Mouse (Mus musculus): ENCODE measurements around the gene Pnpla8. TPM values are rescaled to one million over a fixed set of nuclear protein-coding genes. Genes with fewer than 3 reads are reported as not detected.

The Pnpla8 gene
- total and polyA plus RNA-seq, 3 experiments, result 3.6 to 143 (median 132) TPM

GRCm38 (mm10) chr12:44346143-44346542 lies 125.0 kb downstream of the Pnpla8 start:
- no peak for DNase-seq

DNA sequence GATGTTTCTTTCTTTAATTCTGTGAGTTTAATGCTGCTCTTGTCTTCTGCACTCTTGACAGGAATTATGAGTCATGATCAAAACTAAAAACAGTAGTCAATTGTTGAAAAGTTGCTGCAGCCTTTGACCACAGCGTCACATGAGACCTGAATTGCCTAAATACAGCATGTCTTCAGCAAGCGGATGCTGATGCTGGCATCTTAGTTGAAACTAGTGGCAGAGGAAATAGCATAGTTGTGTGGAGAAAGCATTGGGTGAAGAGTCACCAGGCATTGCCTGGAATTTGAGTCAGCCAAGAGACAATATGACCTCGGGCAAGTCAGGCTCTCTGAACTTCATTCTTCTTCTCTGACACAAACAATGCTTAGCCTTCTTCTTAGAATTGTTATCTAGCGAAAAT lies 133.9 kb downstream of the Pnpla8 start:
- no peak for DNase-seq

DNA sequence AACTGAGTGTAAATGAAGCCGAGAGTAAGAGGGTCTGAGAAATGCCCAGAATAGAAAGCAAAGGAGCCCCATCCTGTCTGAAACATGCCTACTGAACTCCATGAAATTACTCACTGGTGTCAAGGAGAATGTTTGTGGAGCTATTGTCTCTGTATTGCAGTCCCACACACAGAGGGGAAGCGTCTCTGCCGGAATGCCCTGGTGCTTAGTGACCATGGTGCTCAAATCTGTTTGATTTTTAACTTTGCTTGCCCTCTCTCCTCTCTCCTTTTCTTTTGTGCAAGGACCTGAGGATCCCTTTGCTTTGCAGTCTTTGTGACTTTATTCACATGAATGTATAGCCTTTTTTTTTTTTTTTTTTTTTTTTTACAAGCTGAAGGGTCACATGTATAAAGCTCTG lies 136.3 kb downstream of the Pnpla8 start:
- no peak for DNase-seq

DNA sequence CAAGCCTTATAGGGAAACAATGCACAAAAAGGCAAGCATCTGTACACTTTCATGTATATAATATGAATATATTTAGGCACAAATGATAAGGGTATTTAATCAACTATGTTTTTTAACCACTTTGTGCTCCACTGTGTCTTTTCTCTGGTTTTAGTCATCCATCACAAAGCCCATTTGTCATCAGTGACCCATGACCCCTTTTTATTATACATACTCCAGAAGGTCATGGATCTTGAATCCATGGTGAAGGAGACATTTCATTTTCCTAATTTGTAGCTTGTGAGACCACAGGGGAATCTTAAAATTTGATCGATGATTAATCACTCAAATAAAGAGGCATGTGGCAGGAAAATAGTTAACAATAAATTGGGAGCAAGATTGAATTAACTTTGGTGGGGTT lies 136.7 kb downstream of the Pnpla8 start:
- no peak for DNase-seq

DNA sequence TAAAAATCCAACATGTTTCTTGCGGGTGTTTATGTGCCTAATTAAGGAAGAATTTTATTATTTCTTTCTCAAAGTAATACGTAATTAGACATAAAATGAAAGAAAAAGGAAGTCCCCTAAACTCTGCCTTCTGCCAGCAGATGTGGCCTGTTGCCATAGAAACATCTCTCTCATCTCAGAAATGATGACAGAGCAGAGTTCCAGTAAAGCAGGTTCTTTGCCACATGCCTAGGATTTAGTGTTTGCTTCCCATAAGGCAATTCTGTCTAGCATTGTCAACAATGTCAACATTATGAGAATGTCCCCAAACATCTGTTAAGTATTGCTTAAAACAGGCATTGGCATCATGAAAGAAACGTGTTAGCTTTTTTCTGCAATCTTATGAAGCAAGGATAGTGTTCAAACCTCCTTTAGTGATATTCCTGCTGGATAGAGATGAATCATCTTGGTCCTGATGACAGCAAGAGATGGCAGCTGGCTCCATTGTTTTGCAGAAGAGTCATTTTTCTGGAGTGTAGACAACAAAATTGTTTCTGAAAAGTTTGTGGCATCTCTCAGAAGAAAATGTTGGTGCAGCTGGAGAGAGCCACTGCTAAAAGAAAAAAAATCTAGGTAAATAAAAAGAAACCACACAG lies 150.0 kb downstream of the Pnpla8 start:
- no peak for DNase-seq

Small RNAs within 50 kb of the gene (microRNA-seq; reads per million reads assigned to microRNA genes)
- 0.22 to 0.41 reads per million in 2 experiments for gene Mir5627

Other genes starting within 250 kb of the Pnpla8 start
- 10 to 100 TPM; 51.3 to 57.1 TPM for gene Dnajb9, start 11.0 kb upstream of the Pnpla8 start, total RNA-seq (2021)
- gene Dnajb9, start 11.0 kb upstream of the Pnpla8 start, polyA plus RNA-seq (2012; rRNA removed), result 1.4 and 1.8 TPM in 2 replicates
- gene Nrcam, start 107.5 kb downstream of the Pnpla8 start, total RNA-seq (2021), result 1 to 10 TPM; 5.2 to 6.7 TPM
- gene Nrcam, start 107.5 kb downstream of the Pnpla8 start, polyA plus RNA-seq (2012; rRNA removed), result 0.53 and 0.62 TPM in 2 replicates